Mouse (Mus musculus): Measurements from ENCODE around the gene Ap1s3.

DNA sequence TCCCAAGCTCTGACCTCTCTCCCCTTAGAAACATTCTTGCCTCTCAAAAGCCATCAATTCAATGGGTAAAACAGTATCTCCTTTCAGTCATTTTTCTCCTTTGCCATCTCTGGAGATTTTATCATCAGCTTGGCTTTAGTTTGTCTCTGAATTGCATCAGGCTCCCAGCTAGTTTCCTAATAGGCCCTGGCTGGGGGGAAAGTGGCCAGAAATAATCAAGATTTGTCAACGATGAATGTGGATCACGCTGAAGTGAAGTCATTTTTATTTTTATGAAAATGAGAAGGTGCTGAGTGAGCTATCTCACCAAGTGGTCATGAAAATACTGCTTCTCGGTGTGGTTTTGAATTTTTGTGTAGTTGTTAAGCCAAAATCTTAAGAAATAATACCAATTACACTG, 94.4 kb downstream of the Ap1s3 start:
- TF ChIP-seq POLR2A (IDR thresholded peaks at IDR 0.05; ENCODE audit: insufficient read length, low read depth) (no peak), MYOG (IDR thresholded peaks at IDR 0.05; ENCODE audit: control insufficient read depth in 1 of 3, insufficient read depth in 1 of 3, insufficient read length in 2 of 3, low read depth in 2 of 3) (no peak), TCF3 (IDR thresholded peaks at IDR 0.05; ENCODE audit: insufficient read length, low read depth) (no peak), MAX (IDR thresholded peaks at IDR 0.05; ENCODE audit: low read depth) (no peak)
